Mouse (Mus musculus): ENCODE data around the gene Wdr13. TPM values are rescaled to one million over a fixed set of nuclear protein-coding genes. Genes with fewer than 3 reads are reported as not detected.

Gene Wdr13
- polyA plus RNA-seq, 1 experiment: 78.2 TPM

GRCm38 (mm10) chrX:8139480-8139879 lies 6.8 kb upstream of the Wdr13 start:
- H3K27me3 ChIP-seq (ENCODE audit: control insufficient read depth, insufficient read depth, low read length): no peaks in the 10 kb centered on the region
- peaks cover 4% of the 10 kb centered on the region for H3K4me1 ChIP-seq (ENCODE audit: control insufficient read depth, insufficient read depth, low read length)
- H3K36me3 ChIP-seq (ENCODE audit: control insufficient read depth, insufficient read depth, low read length): no peaks in the 10 kb centered on the region
- H3K4me3 ChIP-seq (ENCODE audit: control insufficient read depth, low read depth, low read length): no peak overlapping the region
- no peak overlapping the region for H3K27ac ChIP-seq (ENCODE audit: control insufficient read depth, insufficient read depth, low read depth, low read length)
- no peak for TF ChIP-seq CTCF (IDR thresholded peaks at IDR 0.05; ENCODE audit: control insufficient read depth, insufficient read depth, insufficient replicate concordance, low read depth, low read length)
- TF ChIP-seq POLR2A (IDR thresholded peaks at IDR 0.05; ENCODE audit: control insufficient read depth, low read depth, low read length): no peak

- H3K4me1 ChIP-seq (ENCODE audit: control insufficient read depth, insufficient read depth, low read length): peaks cover 3% of the 10 kb centered on the region; the same call in 1 of the 2 replicates
- H3K27me3 ChIP-seq (ENCODE audit: control insufficient read depth, insufficient read depth, low read length): no peaks in the 10 kb centered on the region
- H3K27ac ChIP-seq (ENCODE audit: control insufficient read depth, insufficient read depth, low read depth, low read length): no peak overlapping the region
- TF ChIP-seq POLR2A (IDR thresholded peaks at IDR 0.05; ENCODE audit: control insufficient read depth, low read depth, low read length) (no peak), CTCF (IDR thresholded peaks at IDR 0.05; ENCODE audit: control insufficient read depth, insufficient read depth, insufficient replicate concordance, low read depth, low read length) (no peak)
- no peak overlapping the region for H3K4me3 ChIP-seq (ENCODE audit: control insufficient read depth, low read depth, low read length)
- H3K36me3 ChIP-seq (ENCODE audit: control insufficient read depth, insufficient read depth, low read length): no peaks in the 10 kb centered on the region
These were observed 3.2 kb upstream of the Wdr13 start for GRCm38 (mm10) chrX:8135886-8136285.

- peak overlapping the region; percentile 85 for H3K4me3 ChIP-seq (ENCODE audit: control insufficient read depth, low read depth, low read length)
These were observed 1.3 kb downstream of the Wdr13 start for GRCm38 (mm10) chrX:8131393-8131792.

GRCm38 (mm10) chrX:8125235-8125634 lies 7.5 kb downstream of the Wdr13 start:
- Histone ChIP-seq H3K27ac (ENCODE audit: control insufficient read depth, insufficient read depth, low read depth, low read length) (no peak overlapping the region), H3K4me1 (ENCODE audit: control insufficient read depth, insufficient read depth, low read length) (no peaks in the 10 kb centered on the region), H3K36me3 (ENCODE audit: control insufficient read depth, insufficient read depth, low read length) (no peaks in the 10 kb centered on the region), H3K4me3 (ENCODE audit: control insufficient read depth, low read depth, low read length) (no peak overlapping the region), H3K27me3 (ENCODE audit: control insufficient read depth, insufficient read depth, low read length) (no peaks in the 10 kb centered on the region)
- TF ChIP-seq POLR2A (IDR thresholded peaks at IDR 0.05; ENCODE audit: control insufficient read depth, low read depth, low read length): no peak

More at GRCm38 (mm10) chrX:8131393-8131792, 1.3 kb downstream of the Wdr13 start:
- no peak for TF ChIP-seq POLR2A (IDR thresholded peaks at IDR 0.05; ENCODE audit: control insufficient read depth, low read depth, low read length)
- no peak for TF ChIP-seq CTCF (IDR thresholded peaks at IDR 0.05; ENCODE audit: control insufficient read depth, insufficient read depth, insufficient replicate concordance, low read depth, low read length)
- peaks cover 3% of the 10 kb centered on the region; the same call in 1 of the 2 replicates for H3K4me1 ChIP-seq (ENCODE audit: control insufficient read depth, insufficient read depth, low read length)
- H3K27me3 ChIP-seq (ENCODE audit: control insufficient read depth, insufficient read depth, low read length): no peaks in the 10 kb centered on the region
- H3K36me3 ChIP-seq (ENCODE audit: control insufficient read depth, insufficient read depth, low read length): no peaks in the 10 kb centered on the region
- H3K27ac ChIP-seq (ENCODE audit: control insufficient read depth, insufficient read depth, low read depth, low read length): peak overlapping the region; percentile 92

- H3K27me3 ChIP-seq (ENCODE audit: control insufficient read depth, insufficient read depth, low read length): no peaks in the 10 kb centered on the region
- H3K4me3 ChIP-seq (ENCODE audit: control insufficient read depth, low read depth, low read length): no peak overlapping the region
- no peaks in the 10 kb centered on the region for H3K36me3 ChIP-seq (ENCODE audit: control insufficient read depth, insufficient read depth, low read length)
- no peak for TF ChIP-seq CTCF (IDR thresholded peaks at IDR 0.05; ENCODE audit: control insufficient read depth, insufficient read depth, insufficient replicate concordance, low read depth, low read length)
- no peak for TF ChIP-seq POLR2A (IDR thresholded peaks at IDR 0.05; ENCODE audit: control insufficient read depth, low read depth, low read length)
- no peaks in the 10 kb centered on the region for H3K4me1 ChIP-seq (ENCODE audit: control insufficient read depth, insufficient read depth, low read length)
- H3K27ac ChIP-seq (ENCODE audit: control insufficient read depth, insufficient read depth, low read depth, low read length): no peak overlapping the region
These were observed 8.7 kb downstream of the Wdr13 start for GRCm38 (mm10) chrX:8123821-8124470.

- Histone ChIP-seq H3K4me1 (ENCODE audit: control insufficient read depth, insufficient read depth, low read length) (no peaks in the 10 kb centered on the region), H3K36me3 (ENCODE audit: control insufficient read depth, insufficient read depth, low read length) (no peaks in the 10 kb centered on the region), H3K27ac (ENCODE audit: control insufficient read depth, insufficient read depth, low read depth, low read length) (no peak overlapping the region), H3K27me3 (ENCODE audit: control insufficient read depth, insufficient read depth, low read length) (no peaks in the 10 kb centered on the region), H3K4me3 (ENCODE audit: control insufficient read depth, low read depth, low read length) (no peak overlapping the region)
- TF ChIP-seq POLR2A (IDR thresholded peaks at IDR 0.05; ENCODE audit: control insufficient read depth, low read depth, low read length) (no peak), CTCF (IDR thresholded peaks at IDR 0.05; ENCODE audit: control insufficient read depth, insufficient read depth, insufficient replicate concordance, low read depth, low read length) (no peak)
These were observed 15.4 kb downstream of the Wdr13 start for GRCm38 (mm10) chrX:8117264-8117663.

- no peaks in the 10 kb centered on the region for H3K27me3 ChIP-seq (ENCODE audit: control insufficient read depth, insufficient read depth, low read length)
- H3K27ac ChIP-seq (ENCODE audit: control insufficient read depth, insufficient read depth, low read depth, low read length): no peak overlapping the region
- TF ChIP-seq POLR2A (IDR thresholded peaks at IDR 0.05; ENCODE audit: control insufficient read depth, low read depth, low read length) (no peak), CTCF (IDR thresholded peaks at IDR 0.05; ENCODE audit: control insufficient read depth, insufficient read depth, insufficient replicate concordance, low read depth, low read length) (no peak)
- H3K4me3 ChIP-seq (ENCODE audit: control insufficient read depth, low read depth, low read length): no peak overlapping the region
- H3K4me1 ChIP-seq (ENCODE audit: control insufficient read depth, insufficient read depth, low read length): no peaks in the 10 kb centered on the region
- H3K36me3 ChIP-seq (ENCODE audit: control insufficient read depth, insufficient read depth, low read length): no peaks in the 10 kb centered on the region
These were observed 17.4 kb downstream of the Wdr13 start for GRCm38 (mm10) chrX:8115275-8115674.

Data from testis, adult 2 months (tissue).